20 mouse cellular contexts compared by ENCODE assay signal in the genomic region with DNA sequence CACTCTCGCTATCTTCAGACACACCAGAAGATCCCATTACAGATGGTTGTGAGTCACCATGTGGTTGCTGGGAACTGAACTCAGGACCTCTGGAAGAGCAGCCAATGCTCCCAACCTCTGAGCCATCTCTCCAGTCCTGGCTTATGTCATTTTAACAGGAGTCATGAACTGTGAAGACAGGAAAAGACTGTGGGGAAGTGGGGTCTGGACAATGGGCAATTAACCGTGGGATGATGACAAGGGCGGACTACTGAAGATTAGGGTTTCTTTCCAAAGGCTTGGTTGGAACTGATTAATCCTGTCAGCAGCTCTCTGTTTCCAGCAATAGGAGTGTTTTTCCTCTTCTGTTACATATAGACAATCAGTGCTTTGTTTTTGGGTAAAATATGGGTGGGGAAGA. TPM values are rescaled to one million over a fixed set of nuclear protein-coding genes. Genes with fewer than 3 reads are reported as not detected.
"Had no signal": no experiment of that assay in that cellular context is flagged by ENCODE, and none has a peak within 500 bp of the region (broad histone marks: within the 10 kb centered on the region; RNA-seq: fewer than 3 reads in every experiment).

No protein-coding gene starts in this region.

- H3K27me3 ChIP-seq: limb, embryonic 13.5 days; midbrain, embryonic 13.5 days; neural tube, embryonic 13.5 days had no signal

- H3K9me3 ChIP-seq: limb, embryonic 10.5 days; limb, embryonic 13.5 days; midbrain, embryonic 10.5 days; midbrain, embryonic 13.5 days; neural tube, embryonic 13.5 days had no signal

- H3K4me2 ChIP-seq: limb, embryonic 13.5 days; midbrain, embryonic 13.5 days; neural tube, embryonic 13.5 days had no signal

- H3K4me1 ChIP-seq: limb, embryonic 13.5 days; midbrain, embryonic 10.5 days; midbrain, embryonic 13.5 days; neural tube, embryonic 13.5 days had no signal

- H3K27ac ChIP-seq: kidney, postnatal 0 days; layer of hippocampus, adult 2 months; limb, embryonic 10.5 days; limb, embryonic 13.5 days; liver, embryonic 14.5 days; midbrain, embryonic 10.5 days; midbrain, embryonic 13.5 days; neural tube, embryonic 13.5 days had no signal

- ATAC-seq: intestine, postnatal 0 days; midbrain, embryonic 13.5 days; midbrain, embryonic 16.5 days had no signal

- H3K9ac ChIP-seq: limb, embryonic 13.5 days; liver, embryonic 14.5 days; midbrain, embryonic 13.5 days; neural tube, embryonic 13.5 days had no signal

- DNase-seq: kidney, postnatal 25 days; liver; lung, adult 2 months; lung, postnatal 14 days; lung, postnatal 4 days; retina, postnatal 1 day; thymus, adult 2 months; thymus, postnatal 14 days; thymus, postnatal 4 days had no signal

- H3K36me3 ChIP-seq: limb, embryonic 10.5 days; limb, embryonic 13.5 days; midbrain, embryonic 10.5 days; midbrain, embryonic 13.5 days; neural tube, embryonic 13.5 days had no signal

- H3K4me3 ChIP-seq: layer of hippocampus, adult 2 months; limb, embryonic 10.5 days; limb, embryonic 13.5 days; midbrain, embryonic 10.5 days; midbrain, embryonic 13.5 days; myocyte; neural tube, embryonic 13.5 days had no signal

RNA-seq across cellular contexts. Expression of gene Ptafr, which starts 35.9 kb away (rescaled TPM):
- polyA plus RNA-seq: myocyte had no signal
